Mouse (Mus musculus): Measurements from ENCODE around the gene Fras1.

The Fras1 gene

GRCm38 (mm10) chr5:96482054-96482453 lies 108.3 kb downstream of the Fras1 start:
- no peak for DNase-seq (ENCODE audit: low read depth, low spot score)

- no peak for DNase-seq (ENCODE audit: low read depth, low spot score)
These were observed 118.7 kb downstream of the Fras1 start for GRCm38 (mm10) chr5:96492497-96492896.

- no peak for DNase-seq (ENCODE audit: low read depth, low spot score)
These were observed 120.9 kb downstream of the Fras1 start for GRCm38 (mm10) chr5:96494502-96495292.

GRCm38 (mm10) chr5:96498083-96498482 lies 124.3 kb downstream of the Fras1 start:
- no peak for DNase-seq (ENCODE audit: low read depth, low spot score)

GRCm38 (mm10) chr5:96501783-96502182 lies 128.0 kb downstream of the Fras1 start:
- DNase-seq (ENCODE audit: low read depth, low spot score) = peak; percentile 15

GRCm38 (mm10) chr5:96502400-96502799 lies 128.6 kb downstream of the Fras1 start:
- no peak for DNase-seq (ENCODE audit: low read depth, low spot score)

GRCm38 (mm10) chr5:96511005-96511404 lies 137.2 kb downstream of the Fras1 start:
- no peak for DNase-seq (ENCODE audit: low read depth, low spot score)

- no peak for DNase-seq (ENCODE audit: low read depth, low spot score)
These were observed 139.6 kb downstream of the Fras1 start for GRCm38 (mm10) chr5:96513327-96513726.

- no peak for DNase-seq (ENCODE audit: low read depth, low spot score)
These were observed 142.1 kb downstream of the Fras1 start for GRCm38 (mm10) chr5:96515860-96516311.

- DNase-seq (ENCODE audit: low read depth, low spot score) = no peak
These were observed 142.6 kb downstream of the Fras1 start for GRCm38 (mm10) chr5:96516329-96516728.

GRCm38 (mm10) chr5:96521541-96521940 lies 147.8 kb downstream of the Fras1 start:
- no peak for DNase-seq (ENCODE audit: low read depth, low spot score)

- no peak for DNase-seq (ENCODE audit: low read depth, low spot score)
These were observed 149.2 kb downstream of the Fras1 start for GRCm38 (mm10) chr5:96522909-96523409.

GRCm38 (mm10) chr5:96528296-96528695 lies 154.5 kb downstream of the Fras1 start:
- no peak for DNase-seq (ENCODE audit: low read depth, low spot score)

- DNase-seq (ENCODE audit: low read depth, low spot score) = no peak
These were observed 156.8 kb downstream of the Fras1 start for GRCm38 (mm10) chr5:96530516-96530915.

GRCm38 (mm10) chr5:96531962-96532361 lies 158.2 kb downstream of the Fras1 start:
- no peak for DNase-seq (ENCODE audit: low read depth, low spot score)

GRCm38 (mm10) chr5:96536527-96536926 lies 162.8 kb downstream of the Fras1 start:
- no peak for DNase-seq (ENCODE audit: low read depth, low spot score)

GRCm38 (mm10) chr5:96536937-96537336 lies 163.2 kb downstream of the Fras1 start:
- no peak for DNase-seq (ENCODE audit: low read depth, low spot score)

GRCm38 (mm10) chr5:96544112-96544511 lies 170.4 kb downstream of the Fras1 start:
- DNase-seq (ENCODE audit: low read depth, low spot score) = no peak

GRCm38 (mm10) chr5:96545994-96546393 lies 172.2 kb downstream of the Fras1 start:
- DNase-seq (ENCODE audit: low read depth, low spot score) = no peak

- no peak for DNase-seq (ENCODE audit: low read depth, low spot score)
These were observed 181.4 kb downstream of the Fras1 start for GRCm38 (mm10) chr5:96554940-96555679.

GRCm38 (mm10) chr5:96558049-96558804 lies 184.5 kb downstream of the Fras1 start:
- DNase-seq (ENCODE audit: low read depth, low spot score) = no peak

GRCm38 (mm10) chr5:96574586-96574985 lies 200.8 kb downstream of the Fras1 start:
- DNase-seq (ENCODE audit: low read depth, low spot score) = no peak

Data from 3T3-L1 (cell line).